Mouse (Mus musculus) NIH3T3 (cell line): ENCODE results near the gene Dpp3.
A peak's percentile ranks its signal among the peaks of the same experiment; 100 is the strongest.
"Not testable (repeated sequence)": the region's sequence is repeated elsewhere in the genome, so short reads cannot be mapped to it uniquely, and the experiment has no call there.

Experiments
- DNase-seq: peaks from one replicate; pipeline ENCODE4 v3.0.0-alpha.2; 2012; ENCODE audit warnings: low read depth

Gene Dpp3

GRCm38 (mm10) chr19:4927904-4928531 is at the start of gene Dpp3:
TSS of gene Dpp3 (minus strand) at chr19:4928287.
- peak; percentile 100 for DNase-seq

GRCm38 (mm10) chr19:4968236-4968635 is 40.1 kb upstream of the Dpp3 start:
- peak; percentile 59 for DNase-seq

- peak; percentile 98 for DNase-seq
Measured at GRCm38 (mm10) chr19:4961928-4962601, 34.0 kb upstream of the Dpp3 start, which contains the start of gene Mrpl11. TSS of gene Mrpl11 (plus strand) at chr19:4962147.

- DNase-seq = not testable (repeated sequence)
Measured at GRCm38 (mm10) chr19:4948641-4949040, 20.6 kb upstream of the Dpp3 start.

GRCm38 (mm10) chr19:4945540-4945939 is 17.5 kb upstream of the Dpp3 start:
- no peak for DNase-seq

GRCm38 (mm10) chr19:4943253-4943588 is 15.1 kb upstream of the Dpp3 start:
- DNase-seq = no peak

- peak; percentile 94 for DNase-seq
Measured at GRCm38 (mm10) chr19:4942551-4943252, 14.6 kb upstream of the Dpp3 start, which contains the start of gene Peli3. TSS of gene Peli3 (minus strand) at chr19:4943127.

- peak; percentile 74 for DNase-seq
Measured at GRCm38 (mm10) chr19:4937444-4938310, 9.6 kb upstream of the Dpp3 start.

GRCm38 (mm10) chr19:4936896-4937295 is 8.8 kb upstream of the Dpp3 start:
- DNase-seq = peak; percentile 64

GRCm38 (mm10) chr19:4928781-4929180 is 694 bp upstream of the Dpp3 start:
- peak; percentile 57 for DNase-seq

- no peak for DNase-seq
Measured at GRCm38 (mm10) chr19:4925121-4925860, 2.8 kb downstream of the Dpp3 start.

GRCm38 (mm10) chr19:4919652-4920051 is 8.4 kb downstream of the Dpp3 start:
- DNase-seq = no peak

GRCm38 (mm10) chr19:4916827-4917226 is 11.3 kb downstream of the Dpp3 start:
- DNase-seq = no peak

- DNase-seq = no peak
Measured at GRCm38 (mm10) chr19:4915924-4916603, 12.0 kb downstream of the Dpp3 start.

- DNase-seq = no peak
Measured at GRCm38 (mm10) chr19:4909376-4909775, 18.7 kb downstream of the Dpp3 start.

GRCm38 (mm10) chr19:4908107-4908506 is 20.0 kb downstream of the Dpp3 start:
- peak; percentile 59 for DNase-seq

- DNase-seq = peak; percentile 93
Measured at GRCm38 (mm10) chr19:4905979-4906794, 21.9 kb downstream of the Dpp3 start, which contains the start of gene Bbs1. TSS of gene Bbs1 (minus strand) at chr19:4906628.

- no peak for DNase-seq
Measured at GRCm38 (mm10) chr19:4899888-4900287, 28.2 kb downstream of the Dpp3 start.

GRCm38 (mm10) chr19:4898972-4899371 is 29.1 kb downstream of the Dpp3 start:
- DNase-seq = no peak
